Mouse (Mus musculus) ES-Bruce4 (cell line): ENCODE results near the gene S100a6. TPM values are rescaled to one million over a fixed set of nuclear protein-coding genes. Genes with fewer than 3 reads are reported as not detected.

Source experiments
- H3K27ac ChIP-seq: 2 replicates; pipeline ENCODE4 v1.5.1; 2012; ENCODE audit warnings: low read length, inconsistent platforms; ENCODE audit not compliant: insufficient read depth
- H3K27me3 ChIP-seq: 2 replicates; pipeline ENCODE4 v1.6.1; 2012; ENCODE audit warnings: mild to moderate bottlenecking, low read length, inconsistent platforms; ENCODE audit not compliant: control insufficient read depth, poor library complexity, insufficient read depth, severe bottlenecking
- H3K36me3 ChIP-seq: 2 replicates; pipeline ENCODE4 v1.6.1; 2012; ENCODE audit warnings: inconsistent platforms, mild to moderate bottlenecking, low read length, moderate library complexity; ENCODE audit not compliant: control insufficient read depth, poor library complexity, insufficient read depth, severe bottlenecking
- H3K4me1 ChIP-seq: one replicate; pipeline ENCODE4 v1.8.1; 2011; ENCODE audit warnings: low read length; ENCODE audit not compliant: control insufficient read depth, insufficient read depth
- H3K4me3 ChIP-seq: 2 replicates; pipeline ENCODE4 v1.5.1; 2011; ENCODE audit warnings: low read depth, mild to moderate bottlenecking, low read length
- H3K9ac ChIP-seq: 2 replicates; pipeline ENCODE4 v1.6.1; 2012; ENCODE audit warnings: low read depth, mild to moderate bottlenecking, inconsistent platforms; ENCODE audit not compliant: poor library complexity, severe bottlenecking
- H3K9me3 ChIP-seq: replicated peaks from 2 replicates; pipeline ENCODE4 v1.6.1; 2012; ENCODE audit warnings: mild to moderate bottlenecking, low read length, inconsistent platforms; ENCODE audit not compliant: control insufficient read depth, poor library complexity, insufficient read depth, severe bottlenecking
- CTCF ChIP-seq: IDR thresholded peaks from one replicate; pipeline ENCODE4 v1.8.1; 2011; ENCODE audit warnings: low read depth, low read length
- EP300 ChIP-seq: IDR thresholded peaks from 2 replicates; pipeline ENCODE4 v1.6.1; 2011; ENCODE audit warnings: low read depth, low read length; ENCODE audit not compliant: insufficient read depth
- POLR2A ChIP-seq: IDR thresholded peaks from one replicate; pipeline ENCODE4 v1.8.1; 2011; ENCODE audit warnings: low read length; ENCODE audit not compliant: insufficient read depth
- polyA plus RNA-seq: library from polyadenylated mRNA; stranded (reverse); fragments of >200 nt; gene quantifications from 2 replicates; pipeline ENCODE4 v1.2.4, GENCODE M21; 2011; ENCODE audit warnings: low read depth; ENCODE audit not compliant: missing spikeins, insufficient read depth, insufficient read length

The S100a6 gene
- polyA plus RNA-seq, 1 experiment: 516 TPM

GRCm38 (mm10) chr3:90587361-90588101 is 25.2 kb upstream of the S100a6 start:
- Histone ChIP-seq H3K9me3 (no peaks in the 10 kb centered on the region), H3K27ac (peak overlapping the region; percentile 51)

GRCm38 (mm10) chr3:90589390-90589789 is 23.3 kb upstream of the S100a6 start:
- TF ChIP-seq CTCF: no peak
- no peak for TF ChIP-seq POLR2A
- no peak for TF ChIP-seq EP300

More at GRCm38 (mm10) chr3:90587361-90588101, 25.2 kb upstream of the S100a6 start:
- peaks cover 2% of the 10 kb centered on the region for H3K4me1 ChIP-seq
- H3K9ac ChIP-seq: no peak overlapping the region
- H3K36me3 ChIP-seq: no peaks in the 10 kb centered on the region
- TF ChIP-seq EP300: no peak
- TF ChIP-seq CTCF: no peak
- TF ChIP-seq POLR2A: no peak
- H3K4me3 ChIP-seq: no peak overlapping the region
- no peaks in the 10 kb centered on the region for H3K27me3 ChIP-seq

GRCm38 (mm10) chr3:90589947-90590346 is 22.7 kb upstream of the S100a6 start, which contains the start of gene S100a2:
Gene S100a2 (plus strand): TSS chr3:90590247.
- TF ChIP-seq CTCF (no peak), EP300 (no peak), POLR2A (no peak)
- Histone ChIP-seq H3K27ac (no peak within 1 kb of the TSS), H3K9me3 (peaks cover 8% of the 10 kb centered on the region)

More at GRCm38 (mm10) chr3:90589390-90589789, 23.3 kb upstream of the S100a6 start:
- Histone ChIP-seq H3K9ac (no peak overlapping the region), H3K27ac (no peak overlapping the region), H3K36me3 (no peaks in the 10 kb centered on the region), H3K4me3 (no peak overlapping the region), H3K9me3 (peaks cover 8% of the 10 kb centered on the region), H3K27me3 (no peaks in the 10 kb centered on the region), H3K4me1 (peaks cover 2% of the 10 kb centered on the region)

GRCm38 (mm10) chr3:90594466-90594865 is 18.2 kb upstream of the S100a6 start:
- TF ChIP-seq POLR2A (no peak), EP300 (no peak), CTCF (no peak)
- H3K4me3 ChIP-seq: no peak overlapping the region
- no peaks in the 10 kb centered on the region for H3K36me3 ChIP-seq
- no peak overlapping the region for H3K9ac ChIP-seq
- H3K9me3 ChIP-seq: peaks cover 8% of the 10 kb centered on the region
- no peaks in the 10 kb centered on the region for H3K4me1 ChIP-seq
- H3K27me3 ChIP-seq: no peaks in the 10 kb centered on the region
- no peak overlapping the region for H3K27ac ChIP-seq

More at GRCm38 (mm10) chr3:90589947-90590346, 22.7 kb upstream of the S100a6 start, which contains the start of gene S100a2:
- H3K9ac ChIP-seq: no peak within 1 kb of the TSS
- no peaks in the 10 kb centered on the region for H3K36me3 ChIP-seq
- no peak within 1 kb of the TSS for H3K4me3 ChIP-seq
- H3K27me3 ChIP-seq: no peaks in the 10 kb centered on the region
- H3K4me1 ChIP-seq: peaks cover 2% of the 10 kb centered on the region

- no peaks in the 10 kb centered on the region for H3K4me1 ChIP-seq
- H3K9me3 ChIP-seq: peaks cover 8% of the 10 kb centered on the region
- TF ChIP-seq CTCF: no peak
- H3K36me3 ChIP-seq: no peaks in the 10 kb centered on the region
- H3K27ac ChIP-seq: no peak overlapping the region
- no peaks in the 10 kb centered on the region for H3K27me3 ChIP-seq
- H3K9ac ChIP-seq: no peak overlapping the region
- H3K4me3 ChIP-seq: no peak overlapping the region
These were observed 17.1 kb upstream of the S100a6 start for GRCm38 (mm10) chr3:90595556-90595955.

- H3K36me3 ChIP-seq: no peaks in the 10 kb centered on the region
- no peak overlapping the region for H3K27ac ChIP-seq
- no peaks in the 10 kb centered on the region for H3K27me3 ChIP-seq
- TF ChIP-seq CTCF: no peak
- no peak for TF ChIP-seq EP300
- TF ChIP-seq POLR2A: no peak
- H3K9ac ChIP-seq: no peak overlapping the region
- H3K4me1 ChIP-seq: no peaks in the 10 kb centered on the region
- H3K4me3 ChIP-seq: no peak overlapping the region
- peaks cover 8% of the 10 kb centered on the region for H3K9me3 ChIP-seq
These were observed 15.9 kb upstream of the S100a6 start for GRCm38 (mm10) chr3:90596810-90597209.
